Mouse (Mus musculus) MEL (cell line): ENCODE data around the gene Fblim1. TPM values are rescaled to one million over a fixed set of nuclear protein-coding genes. Genes with fewer than 3 reads are reported as not detected.

ENCODE experiments used
- DNase-seq: peaks from one replicate; pipeline ENCODE4 v3.0.0; 2011; ENCODE audit warnings: low read depth, low spot score
- H3K27ac ChIP-seq: 2 replicates; pipeline ENCODE4 v1.5.1; 2012; ENCODE audit warnings: low read depth, mild to moderate bottlenecking, control low read depth, low read length, moderate library complexity; ENCODE audit not compliant: control insufficient read depth
- H3K27me3 ChIP-seq, 2 experiments: fragments of 150-350 bp in 1 of 2; sonication (generic) in 1 of 2; 2 replicates each; pipeline ENCODE4 v1.6.1; 2012; ENCODE audit warnings: low read length in 2 of 2, mild to moderate bottlenecking in 2 of 2, improper control_type of control experiment in 1 of 2, moderate library complexity in 1 of 2; ENCODE audit not compliant: insufficient read depth in 2 of 2, control insufficient read depth in 1 of 2
- H3K36me3 ChIP-seq, 2 experiments: 2 replicates each; pipeline ENCODE4 v1.6.1; 2012 to 2014; ENCODE audit warnings: low read length in 2 of 2, improper control_type of control experiment in 1 of 2, inconsistent platforms in 1 of 2, mild to moderate bottlenecking in 1 of 2; ENCODE audit not compliant: insufficient read depth in 2 of 2, control insufficient read depth in 1 of 2
- H3K4me1 ChIP-seq, 2 experiments: fragments of 150-350 bp in 1 of 2; sonication (generic) in 1 of 2; 2 replicates each; pipeline ENCODE4 v1.6.1; 2012; ENCODE audit warnings: low read length in 2 of 2, improper control_type of control experiment in 1 of 2, mild to moderate bottlenecking in 1 of 2; ENCODE audit not compliant: insufficient read depth in 2 of 2, control insufficient read depth in 1 of 2
- H3K4me3 ChIP-seq, 2 experiments: fragments of 150-350 bp in 1 of 2; sonication (generic) in 1 of 2; 2 replicates each; pipeline ENCODE4 v1.5.1; 2012; ENCODE audit warnings: low read depth in 2 of 2, low read length in 2 of 2, mild to moderate bottlenecking in 2 of 2, moderate library complexity in 2 of 2, control low read depth in 1 of 2, improper control_type of control experiment in 1 of 2; ENCODE audit not compliant: control insufficient read depth in 1 of 2, insufficient read depth in 1 of 2
- H3K79me2 ChIP-seq: 2 replicates; pipeline ENCODE4 v1.6.1; 2012; ENCODE audit warnings: mild to moderate bottlenecking, low read length, moderate library complexity; ENCODE audit not compliant: control insufficient read depth, poor library complexity, insufficient read depth
- H3K9ac ChIP-seq: 2 replicates; pipeline ENCODE4 v1.6.1; 2012; ENCODE audit warnings: low read depth, mild to moderate bottlenecking, control low read depth, low read length, moderate library complexity; ENCODE audit not compliant: control insufficient read depth, poor library complexity, severe bottlenecking
- H3K9me3 ChIP-seq: fragments of 150-350 bp; sonication (generic); replicated peaks from 2 replicates; pipeline ENCODE4 v1.6.1; 2012; ENCODE audit warnings: mild to moderate bottlenecking, low read length, improper control_type of control experiment, moderate library complexity; ENCODE audit not compliant: insufficient read depth
- BHLHE40 ChIP-seq: IDR thresholded peaks from 2 replicates; pipeline ENCODE4 v1.6.1; 2012; ENCODE audit warnings: low read depth, mild to moderate bottlenecking, inconsistent platforms, low read length, improper control_type of control experiment, borderline replicate concordance
- CHD2 ChIP-seq: IDR thresholded peaks from 2 replicates; pipeline ENCODE4 v1.6.1; 2011; ENCODE audit warnings: low read length, improper control_type of control experiment
- CTCF ChIP-seq, 3 experiments: IDR thresholded peaks in 2 of 3; conservative IDR thresholded peaks in 1 of 3; 2 replicates each; pipeline ENCODE4 v1.5.1; 2011 to 2012; ENCODE audit warnings: low read length in 3 of 3, low read depth in 2 of 3, mild to moderate bottlenecking in 2 of 3, improper control_type of control experiment in 1 of 3, inconsistent platforms in 1 of 3, mixed read lengths in 1 of 3, moderate library complexity in 1 of 3; ENCODE audit not compliant: control insufficient read depth in 1 of 3, insufficient read depth in 1 of 3, poor library complexity in 1 of 3, severe bottlenecking in 1 of 3
- E2F4 ChIP-seq: IDR thresholded peaks from 2 replicates; pipeline ENCODE4 v1.6.1; 2011; ENCODE audit warnings: low read depth, low read length, improper control_type of control experiment, borderline replicate concordance
- ELF1 ChIP-seq: IDR thresholded peaks from 2 replicates; pipeline ENCODE4 v1.6.1; 2014; ENCODE audit warnings: low read depth, mild to moderate bottlenecking, inconsistent platforms, low read length, improper control_type of control experiment, moderate library complexity
- EP300 ChIP-seq, 2 experiments: IDR thresholded peaks; 2 replicates each; pipeline ENCODE4 v1.6.1; 2011; ENCODE audit warnings: improper control_type of control experiment in 2 of 2, low read length in 2 of 2, low read depth in 1 of 2, mild to moderate bottlenecking in 1 of 2
- ETS1 ChIP-seq: IDR thresholded peaks from 2 replicates; pipeline ENCODE4 v1.6.1; 2012; ENCODE audit warnings: low read depth, mild to moderate bottlenecking, inconsistent platforms, low read length, improper control_type of control experiment, moderate library complexity
- GABPA ChIP-seq: IDR thresholded peaks from 2 replicates; pipeline ENCODE4 v1.6.1; 2012; ENCODE audit warnings: low read depth, mild to moderate bottlenecking, inconsistent platforms, low read length, improper control_type of control experiment, moderate library complexity
- JUND ChIP-seq: IDR thresholded peaks from 2 replicates; pipeline ENCODE4 v1.6.1; 2011; ENCODE audit warnings: low read depth, mild to moderate bottlenecking, improper control_type of control experiment, low read length
- KAT2A ChIP-seq: conservative IDR thresholded peaks from 2 replicates; pipeline ENCODE4 v1.6.1; 2012; ENCODE audit warnings: low read depth, low read length, improper control_type of control experiment, inconsistent platforms
- MAFK ChIP-seq: IDR thresholded peaks from 2 replicates; pipeline ENCODE4 v1.6.1; 2011; ENCODE audit warnings: low read depth, mild to moderate bottlenecking, low read length, improper control_type of control experiment, borderline replicate concordance
- MAX ChIP-seq: IDR thresholded peaks from 2 replicates; pipeline ENCODE4 v1.6.1; 2011; ENCODE audit warnings: low read length, improper control_type of control experiment
- MAZ ChIP-seq: IDR thresholded peaks from 2 replicates; pipeline ENCODE4 v1.6.1; 2012; ENCODE audit warnings: low read depth, mild to moderate bottlenecking, inconsistent platforms, low read length, improper control_type of control experiment
- MXI1 ChIP-seq: IDR thresholded peaks from 2 replicates; pipeline ENCODE4 v1.6.1; 2011; ENCODE audit warnings: mild to moderate bottlenecking, low read depth, low read length, improper control_type of control experiment
- MYB ChIP-seq: IDR thresholded peaks from 2 replicates; pipeline ENCODE4 v1.6.1; 2011; ENCODE audit warnings: mild to moderate bottlenecking, low read depth, low read length, improper control_type of control experiment
- MYC ChIP-seq: IDR thresholded peaks from 2 replicates; pipeline ENCODE4 v1.6.1; 2011; ENCODE audit warnings: low read depth, mild to moderate bottlenecking, low read length, improper control_type of control experiment, moderate library complexity
- NELFE ChIP-seq: IDR thresholded peaks from 2 replicates; pipeline ENCODE4 v1.6.1; 2011; ENCODE audit warnings: low read depth, low read length, improper control_type of control experiment
- NRF1 ChIP-seq: IDR thresholded peaks from 2 replicates; pipeline ENCODE4 v1.6.1; 2014; ENCODE audit warnings: low read depth, mild to moderate bottlenecking, inconsistent platforms, low read length, improper control_type of control experiment, moderate library complexity; ENCODE audit not compliant: poor library complexity, insufficient read depth, severe bottlenecking
- POLR2AphosphoS2 ChIP-seq: IDR thresholded peaks from 2 replicates; pipeline ENCODE4 v1.6.1; 2011; ENCODE audit warnings: low read length, improper control_type of control experiment
- POLR2AphosphoS5 ChIP-seq: IDR thresholded peaks from 2 replicates; pipeline ENCODE4 v1.6.1; 2012; ENCODE audit warnings: low read depth, borderline replicate concordance, mild to moderate bottlenecking, inconsistent platforms, low read length, moderate library complexity, mixed read lengths
- RAD21 ChIP-seq: IDR thresholded peaks from 2 replicates; pipeline ENCODE4 v1.6.1; 2011; ENCODE audit warnings: mild to moderate bottlenecking, low read depth, low read length, improper control_type of control experiment
- RCOR1 ChIP-seq: IDR thresholded peaks from 2 replicates; pipeline ENCODE4 v1.6.1; 2012; ENCODE audit warnings: low read depth, mild to moderate bottlenecking, inconsistent platforms, low read length, improper control_type of control experiment
- SIN3A ChIP-seq: IDR thresholded peaks from 2 replicates; pipeline ENCODE4 v1.6.1; 2012; ENCODE audit warnings: low read length, improper control_type of control experiment, inconsistent platforms
- SMC3 ChIP-seq: IDR thresholded peaks from 2 replicates; pipeline ENCODE4 v1.6.1; 2011; ENCODE audit warnings: low read depth, low read length, improper control_type of control experiment
- TBP ChIP-seq: IDR thresholded peaks from 2 replicates; pipeline ENCODE4 v1.8.0; 2011; ENCODE audit warnings: low read depth, low read length, improper control_type of control experiment
- ZC3H11A ChIP-seq: IDR thresholded peaks from 2 replicates; pipeline ENCODE4 v1.6.1; 2012; ENCODE audit warnings: low read depth, mild to moderate bottlenecking, inconsistent platforms, low read length, improper control_type of control experiment
- ZKSCAN1 ChIP-seq: IDR thresholded peaks from 2 replicates; pipeline ENCODE4 v1.6.1; 2012; ENCODE audit warnings: low read depth, mild to moderate bottlenecking, inconsistent platforms, low read length, improper control_type of control experiment, moderate library complexity
- polyA plus RNA-seq, 2 experiments: library from polyadenylated mRNA; stranded (reverse) in 1 of 2; unstranded in 1 of 2; fragments of >175 nt in 1 of 2; fragments of >200 nt in 1 of 2; gene quantifications; 2 replicates each; pipeline versions ENCODE4 v1.2.1 to v1.2.4; 2012; ENCODE audit warnings: low replicate concordance in 2 of 2, low read depth in 1 of 2; ENCODE audit not compliant: insufficient read length in 2 of 2, insufficient read depth in 1 of 2, missing spikeins in 1 of 2
- total RNA-seq: library from RNA; depleted of rRNA; stranded (reverse); fragments of 300-350 nt; gene quantifications from 2 replicates; pipeline ENCODE4 v1.2.3, GENCODE M21; 2012

Fblim1 gene
- total and polyA plus RNA-seq, 3 experiments, result not detected

DNA sequence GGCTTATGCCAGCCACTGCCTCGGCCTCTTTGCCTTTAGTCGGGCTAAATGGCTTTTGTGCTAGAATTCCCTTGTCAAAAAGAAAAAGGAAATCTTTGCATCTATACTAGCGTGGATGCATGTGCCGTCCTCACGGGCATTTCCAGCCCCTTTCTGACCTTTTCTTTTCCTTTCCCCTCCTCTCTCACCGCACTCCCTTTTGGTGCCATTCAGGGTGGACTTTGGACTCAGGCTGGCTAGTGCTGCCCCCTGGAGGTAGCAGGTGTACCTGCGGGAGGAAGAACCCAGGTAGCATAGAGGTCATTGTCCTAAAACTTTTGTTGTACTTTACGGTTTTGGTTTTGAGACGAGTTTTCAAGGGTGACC is 46.0 kb downstream of the Fblim1 start:
- Histone ChIP-seq H3K36me3 (peaks cover 0 to 7% of the 10 kb centered on the region in 2 experiments; a peak in 1 of 4 replicates), H3K27ac (peak overlapping the region; percentile 100), H3K9ac (peak overlapping the region; percentile 87), H3K4me1 (peaks cover 5 to 16% of the 10 kb centered on the region in 2 experiments; a peak in 3 of 4 replicates), H3K4me3 (peak overlapping the region; percentile 57 to 70), H3K9me3 (no peaks in the 10 kb centered on the region), H3K79me2 (peaks cover 2% of the 10 kb centered on the region; the same call in 1 of the 2 replicates), H3K27me3 (no peaks in the 10 kb centered on the region)
- TF ChIP-seq MAX (no peak), TBP (peak; percentile 44), CTCF (IDR thresholded peaks at IDR 0.05 in 2 of 3, conservative IDR thresholded peaks at IDR 0.05 in 1 of 3; ENCODE audit: control insufficient read depth in 1 of 3, insufficient read depth in 1 of 3, low read depth in 2 of 3, low read length in 3 of 3, poor library complexity in 1 of 3, severe bottlenecking in 1 of 3) (peak; percentile 94 to 95 (median 95)), GABPA (no peak), ZC3H11A (peak; percentile 64), MXI1 (0 out of 2 replicates have a peak, but pooled peaks have one; percentile 10), SMC3 (peak; percentile 94), ETS1 (peak; percentile 12; the same call in 1 of the 2 replicates), MYC (0 out of 2 replicates have a peak, but pooled peaks have one; percentile 15), RAD21 (peak; percentile 74), BHLHE40 (no peak)
- DNase-seq, result peak; percentile 88

DNA sequence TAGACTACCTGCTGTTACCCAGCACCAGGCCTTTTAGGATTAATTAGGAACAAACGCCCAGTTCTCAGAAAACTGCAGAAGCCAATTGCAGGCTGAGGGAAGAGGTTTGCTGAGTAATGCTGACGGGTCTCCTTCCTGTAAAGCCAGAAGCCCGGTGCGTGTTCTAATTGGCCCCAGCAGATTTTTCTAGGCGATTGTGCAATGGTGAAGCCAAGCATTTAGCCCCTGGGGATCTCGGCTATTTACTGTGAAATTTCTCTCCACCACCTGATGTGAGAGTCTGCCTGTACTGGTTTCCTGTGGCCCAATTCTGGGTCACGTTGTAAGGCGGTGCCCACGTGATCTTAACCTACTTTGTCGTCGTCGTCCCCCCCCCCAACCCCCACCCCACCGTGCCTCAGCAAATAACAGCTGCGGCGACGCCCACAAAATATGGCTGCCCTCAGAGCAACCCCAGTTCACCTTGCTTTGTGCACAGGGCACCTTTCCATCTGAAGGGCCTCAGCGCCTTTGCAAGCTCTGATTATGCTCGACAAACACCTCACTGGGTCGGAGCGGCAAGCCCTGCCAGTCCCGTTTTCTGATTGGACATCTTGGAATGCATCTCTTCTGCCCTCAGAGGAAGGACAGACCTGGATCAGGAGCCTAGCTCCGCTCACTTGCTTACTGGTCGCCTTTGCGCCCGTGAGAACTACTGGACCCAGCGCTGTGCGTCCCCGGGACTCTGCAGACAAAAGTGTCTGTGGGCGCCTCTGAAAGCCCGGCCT is 46.6 kb downstream of the Fblim1 start:
- H3K79me2 ChIP-seq, result peaks cover 2% of the 10 kb centered on the region; the same call in 1 of the 2 replicates
- H3K27ac ChIP-seq, result peak overlapping the region; percentile 100
- 0 out of 2 replicates have a peak, but pooled peaks have one; percentile 9 for TF ChIP-seq POLR2AphosphoS2
- TF ChIP-seq MYC, result peak; percentile 82
- TF ChIP-seq MXI1, result peak; percentile 67
- peak; percentile 69 for TF ChIP-seq ETS1
- TF ChIP-seq ZKSCAN1, result no peak
- TF ChIP-seq JUND, result no peak
- no peak for TF ChIP-seq CTCF (IDR thresholded peaks at IDR 0.05 in 2 of 3, conservative IDR thresholded peaks at IDR 0.05 in 1 of 3; ENCODE audit: control insufficient read depth in 1 of 3, insufficient read depth in 1 of 3, low read depth in 2 of 3, low read length in 3 of 3, poor library complexity in 1 of 3, severe bottlenecking in 1 of 3)
- TF ChIP-seq ZC3H11A, result no peak
- no peak for TF ChIP-seq RCOR1
- TF ChIP-seq ELF1, result peak; percentile 52
- no peak for TF ChIP-seq MYB
- TF ChIP-seq E2F4, result no peak
- TF ChIP-seq MAZ, result no peak; the same call in 1 of the 2 replicates
- peak; percentile 19 for TF ChIP-seq SIN3A
- no peak for TF ChIP-seq POLR2AphosphoS5
- peak; percentile 93 for TF ChIP-seq GABPA
- TF ChIP-seq CHD2, result no peak
- peak; percentile 76; the same call in 1 of the 2 replicates for TF ChIP-seq MAFK
- peak; percentile 15; the same call in 1 of the 2 replicates for TF ChIP-seq SMC3
- peak; percentile 14; the same call in 1 of the 2 replicates for TF ChIP-seq NRF1
- TF ChIP-seq KAT2A, result no peak; the same call in 1 of the 2 replicates
- TF ChIP-seq EP300 (IDR thresholded peaks at IDR 0.05; ENCODE audit: low read depth in 1 of 2, low read length in 2 of 2), result peak in 1 of 2 experiments; percentile 32; a peak in 2 of 4 replicates
- TF ChIP-seq NELFE, result peak; percentile 41
- peak; percentile 64; the same call in 1 of the 2 replicates for TF ChIP-seq BHLHE40
- peak; percentile 84 for TF ChIP-seq MAX

More for the DNA sequence above, 46.6 kb downstream of the Fblim1 start:
- Histone ChIP-seq H3K4me1 (peaks cover 5 to 13% of the 10 kb centered on the region in 2 experiments; a peak in 3 of 4 replicates), H3K9me3 (no peaks in the 10 kb centered on the region), H3K36me3 (peaks cover 0 to 7% of the 10 kb centered on the region in 2 experiments; a peak in 1 of 4 replicates), H3K4me3 (peak overlapping the region; percentile 63 to 70), H3K27me3 (no peaks in the 10 kb centered on the region), H3K9ac (peak overlapping the region; percentile 87)
- peak; percentile 93 for DNase-seq
